Mouse (Mus musculus): ENCODE measurements around the gene Snx30.

DNA sequence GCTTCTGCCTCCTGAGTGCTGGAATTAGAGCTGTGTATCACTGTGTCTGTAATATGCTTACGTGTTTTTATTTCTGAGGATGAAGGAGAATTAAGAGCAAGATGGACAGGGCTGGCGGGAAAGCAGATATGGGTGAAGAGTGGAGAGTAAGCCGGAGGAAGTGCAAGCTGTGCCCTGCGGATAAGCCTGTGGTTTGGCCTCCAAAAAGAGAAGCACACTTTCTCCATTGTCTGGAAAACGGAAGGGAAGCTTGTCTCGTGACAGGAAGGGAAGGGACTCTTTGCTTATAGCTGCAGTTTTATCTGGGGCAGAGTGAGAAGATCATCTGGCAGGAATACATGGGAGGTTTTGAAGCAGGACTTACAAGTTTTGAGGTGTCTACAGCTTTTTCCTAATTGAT, 58.2 kb downstream of the Snx30 start:
- TF ChIP-seq CTCF (IDR thresholded peaks at IDR 0.05; ENCODE audit: borderline replicate concordance, insufficient read depth, low read depth, low read length), result no peak
- TF ChIP-seq POLR2A (IDR thresholded peaks at IDR 0.05; ENCODE audit: borderline replicate concordance, insufficient read depth, low read length), result no peak

All from cerebellum, adult 2 months (tissue).